Mouse (Mus musculus): ENCODE data around the gene Nudt22. TPM values are rescaled to one million over a fixed set of nuclear protein-coding genes. Genes with fewer than 3 reads are reported as not detected.
A peak's percentile ranks its signal among the peaks of the same experiment; 100 is the strongest.

Gene Nudt22
- polyA plus RNA-seq, 1 experiment from 2014 or later: 20.2 TPM

DNA sequence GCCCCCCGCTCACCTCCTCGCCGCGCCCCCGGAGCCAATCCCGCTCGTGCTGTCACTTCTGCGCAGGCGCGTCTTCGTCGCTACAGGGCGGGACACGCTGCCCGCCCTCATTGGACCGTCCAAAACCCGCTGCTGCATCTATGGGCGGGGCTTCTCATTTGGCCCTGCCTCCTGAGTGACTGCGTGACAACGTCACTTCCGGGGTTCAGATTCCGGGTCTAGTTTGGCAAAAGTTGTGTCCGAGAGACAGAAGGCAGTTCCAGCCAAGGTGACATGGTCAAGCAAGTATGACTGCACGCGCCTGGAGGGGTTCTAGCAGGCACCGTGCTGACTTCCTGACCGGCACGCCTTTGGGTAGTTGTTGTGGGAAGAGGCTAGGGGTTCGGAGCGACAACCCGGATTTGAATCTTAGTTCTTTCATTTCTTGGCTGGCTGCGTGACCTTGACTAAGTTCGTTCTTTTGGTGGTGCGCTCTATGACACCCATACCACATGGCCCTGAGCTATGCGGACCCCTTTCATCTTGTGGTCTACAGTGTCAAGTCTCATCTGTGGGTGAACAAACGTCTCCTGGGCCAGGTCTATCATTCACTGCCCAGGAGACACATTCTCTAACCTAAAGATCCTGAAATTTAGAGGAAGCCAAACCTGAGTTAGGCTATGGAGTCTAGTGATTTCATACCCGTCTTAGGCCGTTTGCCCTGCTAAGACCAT lies 15.4 kb downstream of the Nudt22 start, which contains the start of gene Fkbp2:
Gene Fkbp2, minus strand, starts transcription at position 121 of the 713 bp plus-strand sequence.
- Histone ChIP-seq H3K9me3 (no peaks in the 10 kb centered on the region), H3K27ac (peak within 1 kb of the TSS; percentile 97), H3K27me3 (no peaks in the 10 kb centered on the region), H3K9ac (replicated peaks) (peak within 1 kb of the TSS; percentile 79), H3K4me1 (replicated peaks) (peaks cover 47% of the 10 kb centered on the region), H3K4me3 (replicated peaks) (peak within 1 kb of the TSS; percentile 65), H3K36me3 (peaks cover 44% of the 10 kb centered on the region), H3K4me2 (replicated peaks) (peak within 1 kb of the TSS; percentile 87)
- ATAC-seq: peak; percentile 85
- 1% methylated on average over 38 of the region's 38 CpGs for WGBS

DNA sequence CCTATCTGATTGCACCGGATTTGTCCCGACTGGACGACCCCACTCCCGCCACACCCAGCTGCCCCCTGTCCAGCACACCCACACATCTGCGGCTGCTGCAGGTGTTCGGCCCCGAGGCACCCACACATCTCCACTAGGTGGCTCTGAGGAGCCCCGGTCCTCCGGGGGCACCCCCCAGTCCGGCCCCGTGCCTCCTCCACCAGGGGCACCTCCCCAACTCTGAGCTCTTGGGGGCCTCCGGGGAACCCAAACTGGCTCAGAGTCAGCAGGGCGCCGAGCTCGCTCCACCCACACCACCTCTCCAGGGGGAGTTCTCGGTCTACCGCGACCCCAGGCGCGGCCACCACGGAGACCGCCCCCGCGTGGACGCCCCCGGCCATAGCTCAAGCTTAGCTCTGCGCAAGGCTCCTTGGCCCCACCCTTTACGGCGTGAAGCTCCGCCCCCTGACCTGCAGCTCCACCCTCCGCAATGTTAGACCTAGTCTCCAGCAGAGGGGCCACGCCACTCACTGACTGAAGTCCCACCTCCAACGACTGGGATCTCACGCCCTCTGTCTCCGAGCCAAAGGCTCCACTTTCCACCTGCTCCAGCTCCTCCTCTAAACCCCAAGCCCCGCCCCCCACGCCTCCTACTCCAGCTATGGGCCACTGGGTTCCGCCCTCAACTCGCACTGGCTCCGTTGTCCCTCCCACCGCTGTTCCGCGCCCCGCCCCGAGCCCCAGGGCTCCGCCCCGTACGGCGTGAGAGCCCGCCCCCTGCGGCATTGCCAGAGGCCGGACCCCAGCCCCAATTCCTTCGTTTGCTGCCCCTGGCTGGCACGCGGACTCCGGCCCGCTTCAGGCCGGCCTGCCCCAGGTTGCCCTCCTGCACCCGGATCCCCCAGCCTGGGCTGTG lies 16.2 kb downstream of the Nudt22 start:
- Histone ChIP-seq H3K9me3 (no peaks in the 10 kb centered on the region), H3K9ac (replicated peaks) (peak overlapping the region; percentile 79), H3K36me3 (peaks cover 36% of the 10 kb centered on the region), H3K4me2 (replicated peaks) (peak overlapping the region; percentile 87), H3K4me1 (replicated peaks) (peaks cover 47% of the 10 kb centered on the region), H3K27me3 (no peaks in the 10 kb centered on the region), H3K4me3 (replicated peaks) (peak overlapping the region; percentile 65), H3K27ac (peak overlapping the region; percentile 97)
- WGBS: under 1% methylated on average over 59 of the region's 59 CpGs
- peak; percentile 85 for ATAC-seq

DNA sequence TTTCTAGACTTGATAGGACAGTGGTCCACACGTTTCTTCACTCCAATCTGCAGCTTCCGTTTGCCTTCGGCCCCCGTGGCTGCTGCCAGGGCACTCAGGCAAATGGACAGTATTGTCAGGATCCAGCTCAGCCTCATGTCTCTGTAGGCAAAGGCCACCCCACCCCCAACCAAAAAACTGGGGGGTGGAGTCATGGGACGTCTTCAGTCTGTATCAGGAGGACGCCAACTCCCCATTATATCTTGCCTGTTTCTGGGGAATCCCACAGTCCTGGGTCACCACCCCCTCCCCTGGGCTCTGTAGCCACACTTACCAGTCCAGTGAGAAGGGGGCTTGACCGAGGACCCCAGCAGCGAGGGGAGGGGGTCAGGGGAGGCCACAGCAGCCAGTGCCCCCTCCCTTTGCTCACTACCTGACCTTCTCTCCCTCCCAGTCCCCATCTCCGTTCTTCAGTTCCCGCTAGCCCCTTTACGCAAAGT lies 16.9 kb downstream of the Nudt22 start:
- Histone ChIP-seq H3K4me2 (replicated peaks) (peak overlapping the region; percentile 87), H3K9me3 (no peaks in the 10 kb centered on the region), H3K4me1 (replicated peaks) (peaks cover 49% of the 10 kb centered on the region), H3K4me3 (replicated peaks) (peak overlapping the region; percentile 65), H3K27me3 (no peaks in the 10 kb centered on the region), H3K36me3 (peaks cover 34% of the 10 kb centered on the region), H3K27ac (peak overlapping the region; percentile 97), H3K9ac (replicated peaks) (peak overlapping the region; percentile 79)
- ATAC-seq: 0 out of 2 replicates have a peak, but pooled peaks have one; percentile 0
- WGBS: 9% methylated on average over 11 of the region's 11 CpGs

DNA sequence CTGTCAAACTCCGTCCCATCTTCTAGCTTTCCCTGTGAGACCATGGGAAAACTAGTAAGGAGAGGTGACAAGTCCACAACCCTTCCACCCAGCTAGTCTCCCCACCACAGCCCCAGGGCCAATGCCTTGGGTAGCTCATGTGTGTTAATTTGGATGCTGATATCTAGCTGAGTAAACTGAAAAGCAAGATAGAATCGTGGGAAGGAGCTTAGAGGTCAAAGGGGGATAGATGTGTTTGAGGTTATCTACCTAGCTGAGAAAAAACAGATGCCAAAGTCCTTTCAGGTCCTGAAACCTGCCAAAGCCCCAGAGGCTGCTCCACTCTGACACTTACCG lies 17.3 kb downstream of the Nudt22 start:
- Histone ChIP-seq H3K9me3 (no peaks in the 10 kb centered on the region), H3K4me1 (replicated peaks) (peaks cover 53% of the 10 kb centered on the region), H3K36me3 (peaks cover 34% of the 10 kb centered on the region), H3K9ac (replicated peaks) (peak overlapping the region; percentile 79), H3K27me3 (no peaks in the 10 kb centered on the region), H3K4me3 (replicated peaks) (peak overlapping the region; percentile 65), H3K27ac (peak overlapping the region; percentile 97), H3K4me2 (replicated peaks) (peak overlapping the region; percentile 87)
- no peak for ATAC-seq
- WGBS: 43% methylated on average over 3 of the region's 3 CpGs

DNA sequence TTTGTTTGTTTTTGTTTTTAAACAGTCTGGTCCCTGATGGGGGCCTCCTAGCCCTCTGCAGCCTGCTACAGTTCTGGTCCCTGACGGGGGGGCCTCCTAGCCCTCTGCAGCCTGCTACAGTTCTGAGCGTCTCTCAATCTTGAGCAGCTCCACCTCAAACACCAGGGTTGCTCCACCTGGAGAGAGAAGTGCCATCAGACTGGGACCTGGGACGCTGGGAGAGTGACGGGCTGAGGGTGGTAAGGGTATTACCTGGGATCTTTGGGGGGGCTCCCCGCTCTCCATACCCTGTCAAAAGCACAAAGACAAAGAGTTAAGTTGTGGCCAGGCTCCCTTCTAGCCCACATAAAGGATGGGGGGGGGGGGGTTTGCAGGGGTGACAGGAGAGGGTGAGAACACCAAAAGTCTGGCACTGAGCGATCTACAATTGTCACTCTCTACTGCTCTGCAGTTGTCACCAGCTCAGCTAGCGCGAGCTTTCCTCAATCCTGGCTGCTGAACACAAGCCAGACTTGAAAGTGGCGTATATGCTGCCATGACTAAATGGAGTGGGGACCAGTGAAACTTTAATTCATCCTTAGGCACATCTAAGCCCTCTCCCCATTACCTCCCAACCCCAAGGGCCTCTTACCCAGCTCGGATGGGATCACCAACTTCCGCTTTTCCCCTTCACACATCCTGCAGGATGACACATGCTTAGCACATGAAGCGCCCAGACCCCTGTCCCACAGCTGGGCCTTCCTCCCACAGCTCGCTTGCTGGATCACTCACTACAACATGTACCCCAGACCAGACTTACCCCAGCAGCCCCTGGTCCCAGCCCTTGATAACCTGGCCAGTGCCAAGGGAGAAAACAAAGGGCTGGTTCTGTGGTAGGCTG lies 17.9 kb downstream of the Nudt22 start:
- Histone ChIP-seq H3K4me1 (replicated peaks) (peaks cover 53% of the 10 kb centered on the region), H3K27me3 (no peaks in the 10 kb centered on the region), H3K36me3 (peaks cover 30% of the 10 kb centered on the region), H3K27ac (peak overlapping the region; percentile 97), H3K9ac (replicated peaks) (peak overlapping the region; percentile 79), H3K4me3 (replicated peaks) (peak overlapping the region; percentile 65), H3K4me2 (replicated peaks) (peak overlapping the region; percentile 87), H3K9me3 (no peaks in the 10 kb centered on the region)
- ATAC-seq: no peak
- 86% methylated on average over 13 of the region's 13 CpGs for WGBS

DNA sequence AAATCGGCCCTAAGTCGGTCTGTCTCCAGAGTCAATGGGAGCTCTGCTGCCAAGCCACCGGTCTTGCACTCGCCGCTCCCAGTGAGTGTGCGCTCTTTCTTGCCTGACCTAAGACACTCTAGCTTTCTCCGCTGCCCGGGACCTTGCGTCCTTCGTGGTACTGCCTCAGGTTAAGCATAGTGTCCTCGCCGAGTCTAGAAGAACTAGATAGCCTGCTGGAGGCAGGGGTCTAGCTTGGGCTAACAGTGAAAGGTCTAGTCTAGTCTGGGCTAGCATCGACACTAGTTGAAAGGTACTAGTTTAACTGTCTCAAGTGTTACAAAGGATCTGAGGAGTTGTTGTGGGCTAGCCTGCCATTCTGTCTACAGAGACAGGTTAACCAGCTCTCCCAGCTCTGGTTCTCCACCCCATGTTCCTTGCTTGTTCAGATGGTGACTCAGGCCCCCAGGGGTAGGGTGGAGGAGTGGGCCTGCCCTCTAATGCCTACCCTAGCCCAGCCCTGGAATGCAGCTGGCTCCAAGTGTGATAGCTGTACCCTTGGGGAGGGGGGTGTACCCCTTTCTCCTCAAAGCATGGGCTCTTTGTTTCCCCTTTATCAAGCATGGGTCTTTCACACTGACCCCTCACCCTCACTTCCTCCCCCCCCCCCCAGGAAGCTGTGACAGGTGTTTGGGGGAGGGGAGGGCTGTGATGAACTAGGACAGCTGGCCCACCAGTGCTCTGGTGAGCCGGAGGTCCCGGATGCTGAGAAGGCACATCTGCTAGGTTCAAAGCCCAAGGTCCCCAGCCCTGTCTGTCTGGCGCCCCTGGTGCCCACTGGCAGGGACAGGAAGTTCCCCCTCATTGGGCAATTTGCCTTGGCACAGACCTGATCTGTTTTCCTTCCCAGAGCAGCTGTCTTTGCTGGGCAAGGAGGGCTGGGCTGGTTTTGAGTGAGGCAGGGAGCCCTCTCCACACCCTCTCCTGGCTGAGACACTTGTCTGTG lies 20.1 kb downstream of the Nudt22 start, which contains the start of gene Plcb3:
Gene Plcb3, minus strand, starts transcription at position 934 of the 985 bp plus-strand sequence.
- Histone ChIP-seq H3K36me3 (peaks cover 22% of the 10 kb centered on the region), H3K4me2 (replicated peaks) (peak within 1 kb of the TSS; percentile 87), H3K27ac (peak within 1 kb of the TSS; percentile 96), H3K9ac (replicated peaks) (peak within 1 kb of the TSS; percentile 88), H3K4me3 (replicated peaks) (peak within 1 kb of the TSS; percentile 82), H3K4me1 (replicated peaks) (peaks cover 47% of the 10 kb centered on the region), H3K27me3 (peaks cover 9% of the 10 kb centered on the region), H3K9me3 (no peaks in the 10 kb centered on the region)
- ATAC-seq: peak; percentile 1; the same call in 1 of the 2 replicates
- under 1% methylated on average over 16 of the region's 16 CpGs for WGBS

DNA sequence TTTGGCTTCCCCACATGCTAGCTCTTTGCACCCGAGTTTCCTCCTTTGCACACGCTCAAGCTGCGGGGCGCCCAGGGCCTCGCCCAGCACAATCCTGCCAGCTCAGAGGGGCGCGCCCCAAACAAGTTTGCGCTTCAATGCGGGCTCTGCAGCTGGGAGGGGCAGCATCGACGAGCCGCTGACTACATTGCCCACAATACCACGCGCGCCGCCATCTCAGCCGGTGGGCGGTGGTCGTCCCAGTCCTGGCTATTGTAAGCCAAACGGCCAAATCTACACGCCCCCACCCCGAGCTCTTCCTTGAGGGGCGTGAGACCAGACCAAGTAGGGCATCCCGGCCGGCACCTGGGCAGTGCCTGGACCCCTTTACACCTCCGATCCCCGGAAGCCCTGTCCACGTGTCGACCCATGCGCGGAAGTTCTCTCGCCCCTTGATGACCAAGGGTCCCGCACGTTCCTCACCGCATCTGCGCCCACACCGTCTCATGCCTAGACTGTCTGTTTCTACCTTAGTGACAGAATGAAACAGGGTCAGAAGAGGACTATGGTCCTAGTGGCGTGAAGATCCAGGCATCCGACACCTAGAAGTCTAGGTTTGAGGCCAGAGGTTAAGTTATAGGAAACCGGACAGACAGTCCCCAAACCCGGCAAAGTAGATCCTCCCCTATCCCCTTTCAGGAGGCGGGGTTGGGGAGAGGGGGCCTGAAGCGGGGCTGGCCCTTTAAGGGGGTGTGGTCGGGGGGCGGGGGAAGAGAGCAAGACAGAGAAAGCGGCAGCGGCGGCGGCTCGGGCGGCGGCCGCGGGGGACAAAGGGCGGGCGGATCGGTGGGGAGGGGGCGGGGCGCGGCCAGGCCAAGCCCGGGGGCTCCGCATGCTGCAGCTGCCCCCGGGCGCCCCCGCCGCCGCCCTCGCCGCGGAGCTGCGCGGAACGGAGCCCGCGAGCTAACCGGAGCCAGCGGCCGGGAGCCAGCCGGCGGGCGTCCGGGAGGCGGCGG lies 21.4 kb downstream of the Nudt22 start, which contains the start of gene Ppp1r14b:
Gene Ppp1r14b, plus strand, starts transcription at position 758 of the 995 bp plus-strand sequence.
- H3K27me3 ChIP-seq: peaks cover 22% of the 10 kb centered on the region
- peak; percentile 65 for ATAC-seq
- peak within 1 kb of the TSS; percentile 82 for H3K4me3 ChIP-seq (replicated peaks)
- H3K4me2 ChIP-seq (replicated peaks): peak within 1 kb of the TSS; percentile 87
- under 1% methylated on average over 53 of the region's 84 CpGs for WGBS
- peak within 1 kb of the TSS; percentile 96 for H3K27ac ChIP-seq
- peaks cover 22% of the 10 kb centered on the region for H3K36me3 ChIP-seq
- no peaks in the 10 kb centered on the region for H3K9me3 ChIP-seq
- peak within 1 kb of the TSS; percentile 88 for H3K9ac ChIP-seq (replicated peaks)
- peaks cover 55% of the 10 kb centered on the region for H3K4me1 ChIP-seq (replicated peaks)

DNA sequence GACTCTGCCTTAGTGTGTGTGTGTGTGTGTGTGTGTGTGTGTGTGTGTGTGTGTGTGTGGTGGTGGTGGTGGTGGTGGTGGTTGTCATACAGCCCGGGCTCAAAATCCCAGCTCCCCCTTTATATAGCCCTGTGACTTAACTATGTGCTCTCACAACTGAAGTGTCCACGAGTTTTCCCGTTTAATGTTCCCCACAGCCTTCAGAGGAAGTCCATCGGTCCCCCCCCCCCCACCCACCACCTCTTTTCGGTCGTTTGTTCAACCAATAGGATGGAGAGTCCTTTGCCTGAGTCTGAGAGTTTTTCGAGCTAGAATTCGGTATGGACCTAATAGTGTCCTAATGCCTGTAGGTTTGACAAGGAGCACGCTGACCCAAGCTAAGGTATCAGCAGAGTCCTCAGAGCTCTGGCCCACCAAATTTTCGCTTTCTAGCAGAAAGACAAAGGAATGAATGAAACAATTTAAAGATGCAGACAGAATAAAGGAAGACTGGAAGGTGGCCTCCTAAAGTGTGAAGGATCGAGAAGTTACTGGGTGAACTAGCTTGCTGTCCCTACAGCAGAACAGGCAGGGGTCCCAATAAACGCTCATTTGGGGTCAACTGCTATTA lies 22.2 kb downstream of the Nudt22 start:
- peaks cover 22% of the 10 kb centered on the region for H3K36me3 ChIP-seq
- peak overlapping the region; percentile 82 for H3K4me3 ChIP-seq (replicated peaks)
- H3K27ac ChIP-seq: 0 out of 2 replicates have a peak overlapping the region, but pooled peaks have one; percentile 96
- H3K9ac ChIP-seq (replicated peaks): peak overlapping the region; percentile 88
- no peak for ATAC-seq
- H3K4me2 ChIP-seq (replicated peaks): peak overlapping the region; percentile 87
- peaks cover 50% of the 10 kb centered on the region for H3K4me1 ChIP-seq (replicated peaks)
- no peaks in the 10 kb centered on the region for H3K9me3 ChIP-seq
- H3K27me3 ChIP-seq: peaks cover 30% of the 10 kb centered on the region
- WGBS: 35% methylated on average over 12 of the region's 12 CpGs

DNA sequence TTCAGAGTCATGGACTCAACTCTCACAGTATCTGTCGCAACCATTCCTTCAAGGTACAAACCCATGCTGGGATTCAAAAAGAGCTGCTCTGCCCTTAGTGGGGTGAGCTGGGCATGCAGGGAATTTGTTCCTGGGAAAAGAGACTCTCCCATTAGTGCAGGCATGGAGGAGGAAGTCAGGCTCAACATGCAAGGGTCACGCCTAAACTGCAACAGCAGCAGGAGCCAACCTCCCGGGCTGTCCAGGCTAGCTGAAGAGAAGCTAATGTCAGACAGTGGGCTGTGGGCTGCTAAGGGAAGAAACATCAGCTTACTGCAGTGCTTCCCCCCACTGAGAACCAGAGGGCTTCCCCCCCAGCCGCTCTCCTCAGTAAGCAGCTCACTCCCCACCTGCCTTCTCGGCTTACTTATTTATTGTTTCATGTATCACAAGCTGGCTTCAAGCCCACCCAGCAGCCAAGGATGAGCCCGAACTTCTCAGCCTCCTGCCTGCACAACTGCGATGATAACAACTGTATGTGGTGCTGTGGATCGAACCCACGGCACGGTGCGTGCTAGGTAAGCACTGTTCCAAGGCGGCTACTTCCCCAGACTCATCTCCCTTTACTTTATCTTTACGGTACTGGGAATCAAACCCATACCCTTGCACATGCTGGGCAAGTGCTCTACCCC lies 23.5 kb downstream of the Nudt22 start:
- Histone ChIP-seq H3K4me1 (replicated peaks) (peaks cover 37% of the 10 kb centered on the region), H3K4me2 (replicated peaks) (no peak overlapping the region), H3K9me3 (no peaks in the 10 kb centered on the region), H3K27me3 (peaks cover 40% of the 10 kb centered on the region), H3K4me3 (replicated peaks) (no peak overlapping the region), H3K27ac (no peak overlapping the region), H3K9ac (replicated peaks) (no peak overlapping the region), H3K36me3 (peaks cover 9% of the 10 kb centered on the region)
- WGBS: 82% methylated on average over 13 of the region's 13 CpGs
- ATAC-seq: no peak
